Comparison of ENCODE assay signal across 9 mouse cellular contexts in genomic region chr7:100179394-100179793, GRCm38 (mm10). TPM values are rescaled to one million over a fixed set of nuclear protein-coding genes. Genes with fewer than 3 reads are reported as not detected.
DNase-seq lines count a peak whose midpoint lies in the region; ATAC-seq lines count a peak whose summit lies in the region.
"Had no signal": no experiment of that assay in that cellular context is flagged by ENCODE, and none has a peak within 500 bp of the region (broad histone marks: within the 10 kb centered on the region; RNA-seq: fewer than 3 reads in every experiment).

No protein-coding gene starts in this region.

- intact Hi-C loops in left cerebral cortex, postnatal 25 days (cut with DNase I), result no loop called here

- no peak overlapping the region for H3K27ac ChIP-seq in kidney, embryonic 14.5 days (ENCODE audit: low read depth, low read length)
- H3K27ac ChIP-seq in embryonic facial prominence, embryonic 12.5 days, result no peak overlapping the region
- peak overlapping the region; percentile 61 for H3K27ac ChIP-seq in intestine, embryonic 16.5 days (ENCODE audit: low read length)
- H3K27ac ChIP-seq in neural tube, embryonic 12.5 days, result no peak overlapping the region

- no peak for ATAC-seq in kidney, embryonic 14.5 days (ENCODE audit: low FRiP score, low TSS enrichment)
- ATAC-seq in embryonic facial prominence, embryonic 12.5 days (ENCODE audit: insufficient number of reproducible peaks, insufficient read depth, low FRiP score, low TSS enrichment), result no peak
- ATAC-seq in intestine, embryonic 16.5 days, result no peak
- no peak for ATAC-seq in neural tube, embryonic 12.5 days (ENCODE audit: low FRiP score, low read depth)
- ATAC-seq in megakaryocyte, adult 5-6 weeks (ENCODE audit: poor library complexity, severe bottlenecking), result no peak

- peaks cover 6% of the 10 kb centered on the region; the same call in 1 of the 2 replicates for H3K4me1 ChIP-seq in kidney, embryonic 14.5 days (ENCODE audit: control insufficient read depth, insufficient read depth, low read length)
- peaks cover 7% of the 10 kb centered on the region for H3K4me1 ChIP-seq in embryonic facial prominence, embryonic 12.5 days
- peaks cover 15% of the 10 kb centered on the region for H3K4me1 ChIP-seq in intestine, embryonic 16.5 days (ENCODE audit: control insufficient read depth, insufficient read depth, low read length)
- 0 out of 2 replicates have a peak, but pooled peaks cover 12% of the 10 kb centered on the region for H3K4me1 ChIP-seq in neural tube, embryonic 12.5 days

- no peak for DNase-seq in kidney, adult 18-20 months
- no peak for DNase-seq in MN1 (ENCODE audit: low spot score)
- no peak for DNase-seq in left cerebral cortex, postnatal 25 days (ENCODE audit: low spot score in 2 of 2)
- DNase-seq: left cerebral cortex, postnatal 4 days had no signal

- 64% methylated on average over 7 of the region's 7 CpGs for WGBS in kidney, embryonic 14.5 days
- WGBS in embryonic facial prominence, embryonic 12.5 days, result 55% methylated on average over 7 of the region's 7 CpGs
- 51% methylated on average over 7 of the region's 7 CpGs for WGBS in intestine, embryonic 16.5 days
- 68% methylated on average over 7 of the region's 7 CpGs for WGBS in neural tube, embryonic 12.5 days

- H3K4me2 ChIP-seq in kidney, embryonic 14.5 days (replicated peaks; ENCODE audit: low read depth, low read length), result peak overlapping the region; percentile 67; the same call in 1 of the 2 replicates
- H3K4me2 ChIP-seq in embryonic facial prominence, embryonic 12.5 days (replicated peaks), result peak overlapping the region; percentile 75
- H3K4me2 ChIP-seq in intestine, embryonic 16.5 days (ENCODE audit: low read depth, low read length), result peak overlapping the region; percentile 65
- peak overlapping the region; percentile 66 for H3K4me2 ChIP-seq in neural tube, embryonic 12.5 days (replicated peaks)

- H3K9ac ChIP-seq in kidney, embryonic 14.5 days (ENCODE audit: low read depth, low read length), result no peak overlapping the region
- H3K9ac ChIP-seq in embryonic facial prominence, embryonic 12.5 days, result peak overlapping the region; percentile 19
- H3K9ac ChIP-seq in intestine, embryonic 16.5 days (ENCODE audit: low read depth, low read length), result peak overlapping the region; percentile 64
- no peak overlapping the region for H3K9ac ChIP-seq in neural tube, embryonic 12.5 days

- H3K4me3 ChIP-seq in kidney, embryonic 14.5 days (ENCODE audit: low read length), result peak overlapping the region; percentile 46
- H3K4me3 ChIP-seq in embryonic facial prominence, embryonic 12.5 days, result peak overlapping the region; percentile 40
- H3K4me3 ChIP-seq in intestine, embryonic 16.5 days (ENCODE audit: low read length), result peak overlapping the region; percentile 50
- H3K4me3 ChIP-seq in neural tube, embryonic 12.5 days, result no peak overlapping the region

- no peaks in the 10 kb centered on the region for H3K9me3 ChIP-seq in kidney, embryonic 14.5 days (ENCODE audit: control insufficient read depth, low read length)
- H3K9me3 ChIP-seq in embryonic facial prominence, embryonic 12.5 days, result no peaks in the 10 kb centered on the region
- H3K9me3 ChIP-seq in intestine, embryonic 16.5 days (ENCODE audit: control insufficient read depth, low read length), result no peaks in the 10 kb centered on the region
- no peaks in the 10 kb centered on the region for H3K9me3 ChIP-seq in neural tube, embryonic 12.5 days

- no peaks in the 10 kb centered on the region for H3K36me3 ChIP-seq in kidney, embryonic 14.5 days (ENCODE audit: control insufficient read depth, insufficient read depth, low read length)
- H3K36me3 ChIP-seq in embryonic facial prominence, embryonic 12.5 days, result no peaks in the 10 kb centered on the region
- H3K36me3 ChIP-seq in intestine, embryonic 16.5 days (ENCODE audit: control insufficient read depth, insufficient read depth, low read length), result no peaks in the 10 kb centered on the region
- H3K36me3 ChIP-seq in neural tube, embryonic 12.5 days, result no peaks in the 10 kb centered on the region

- H3K27me3 ChIP-seq in kidney, embryonic 14.5 days (ENCODE audit: control insufficient read depth, insufficient read depth, low read length), result peaks cover 26% of the 10 kb centered on the region
- H3K27me3 ChIP-seq in embryonic facial prominence, embryonic 12.5 days, result peaks cover 41% of the 10 kb centered on the region
- no peaks in the 10 kb centered on the region; the same call in 1 of the 2 replicates for H3K27me3 ChIP-seq in intestine, embryonic 16.5 days (replicated peaks; ENCODE audit: control insufficient read depth, insufficient read depth, low read length)
- peaks cover 48% of the 10 kb centered on the region for H3K27me3 ChIP-seq in neural tube, embryonic 12.5 days (replicated peaks)

RNA-seq across cellular contexts. Expression of gene Kcne3, which starts 3.1 kb away (rescaled TPM):
- polyA plus RNA-seq in kidney, embryonic 14.5 days (2014; fragmentation: Nextera tagmentation; extraction: Ambion mirVana), result 2.4 and 4.9 TPM in 2 replicates
- 11.4 and 13.3 TPM in 2 replicates for polyA plus RNA-seq in embryonic facial prominence, embryonic 12.5 days (2016; fragmentation: Nextera tagmentation; extraction: Ambion mirVana)
- polyA plus RNA-seq in intestine, embryonic 16.5 days (2015; fragmentation: Nextera tagmentation; extraction: Ambion mirVana), result 57.7 and 66.6 TPM in 2 replicates
- polyA plus RNA-seq in neural tube, embryonic 12.5 days (2016; fragmentation: Nextera tagmentation; extraction: Ambion mirVana), result 1.4 and 1.6 TPM in 2 replicates
- total RNA-seq in left cerebral cortex, postnatal 25 days (2021), result not detected
- total RNA-seq in megakaryocyte, adult 5-6 weeks (2015), result 18.0 and 21.1 TPM in 2 replicates
- total RNA-seq in megakaryocyte, adult 5-6 weeks (2017), result 12.0 and 19.5 TPM in 2 replicates
- total RNA-seq: left cerebral cortex, postnatal 4 days had no signal

RNA-seq across cellular contexts. Expression of gene Lipt2, which starts 20.3 kb away (rescaled TPM):
- polyA plus RNA-seq in kidney, embryonic 14.5 days (2014; fragmentation: Nextera tagmentation; extraction: Ambion mirVana), result 27.0 and 34.2 TPM in 2 replicates
- 26.8 and 29.7 TPM in 2 replicates for polyA plus RNA-seq in embryonic facial prominence, embryonic 12.5 days (2016; fragmentation: Nextera tagmentation; extraction: Ambion mirVana)
- 15.6 and 16.4 TPM in 2 replicates for polyA plus RNA-seq in intestine, embryonic 16.5 days (2015; fragmentation: Nextera tagmentation; extraction: Ambion mirVana)
- polyA plus RNA-seq in neural tube, embryonic 12.5 days (2016; fragmentation: Nextera tagmentation; extraction: Ambion mirVana), result 15.4 and 16.2 TPM in 2 replicates
- 1 to 10 TPM; 4.9 to 5.4 TPM for total RNA-seq in left cerebral cortex, postnatal 25 days (2021)
- 9.4 and 10.9 TPM in 2 replicates for total RNA-seq in megakaryocyte, adult 5-6 weeks (2015)
- 2.1 and 4.6 TPM in 2 replicates for total RNA-seq in megakaryocyte, adult 5-6 weeks (2017)

RNA-seq across cellular contexts. Expression of gene Pgm2l1, which starts 47.8 kb away (rescaled TPM):
- polyA plus RNA-seq in kidney, embryonic 14.5 days (2014; fragmentation: Nextera tagmentation; extraction: Ambion mirVana), result 5.5 and 5.9 TPM in 2 replicates
- 5.0 and 6.8 TPM in 2 replicates for polyA plus RNA-seq in embryonic facial prominence, embryonic 12.5 days (2016; fragmentation: Nextera tagmentation; extraction: Ambion mirVana)
- polyA plus RNA-seq in intestine, embryonic 16.5 days (2015; fragmentation: Nextera tagmentation; extraction: Ambion mirVana), result 1.7 and 2.0 TPM in 2 replicates
- polyA plus RNA-seq in neural tube, embryonic 12.5 days (2016; fragmentation: Nextera tagmentation; extraction: Ambion mirVana), result 11.4 and 12.0 TPM in 2 replicates
- 100 to 1,000 TPM; 303 to 336 TPM for total RNA-seq in left cerebral cortex, postnatal 25 days (2021)
- 9.8 and 11.9 TPM in 2 replicates for total RNA-seq in megakaryocyte, adult 5-6 weeks (2015)
- total RNA-seq in megakaryocyte, adult 5-6 weeks (2017), result 7.7 and 9.6 TPM in 2 replicates

RNA-seq across cellular contexts. Expression of gene Pold3, which starts 58.0 kb away (rescaled TPM):
- polyA plus RNA-seq in kidney, embryonic 14.5 days (2014; fragmentation: Nextera tagmentation; extraction: Ambion mirVana), result 59.5 and 67.7 TPM in 2 replicates
- polyA plus RNA-seq in embryonic facial prominence, embryonic 12.5 days (2016; fragmentation: Nextera tagmentation; extraction: Ambion mirVana), result 81.6 and 82.9 TPM in 2 replicates
- polyA plus RNA-seq in intestine, embryonic 16.5 days (2015; fragmentation: Nextera tagmentation; extraction: Ambion mirVana), result 41.0 and 45.7 TPM in 2 replicates
- polyA plus RNA-seq in neural tube, embryonic 12.5 days (2016; fragmentation: Nextera tagmentation; extraction: Ambion mirVana), result 58.8 and 60.5 TPM in 2 replicates
- total RNA-seq in left cerebral cortex, postnatal 25 days (2021), result 10 to 100 TPM; 32.9 to 35.7 TPM
- 37.3 and 37.8 TPM in 2 replicates for total RNA-seq in megakaryocyte, adult 5-6 weeks (2015)
- 109 and 112 TPM in 2 replicates for total RNA-seq in megakaryocyte, adult 5-6 weeks (2017)

Comparison
In these comparisons a context has a peak if more than half of its experiments do, and no peak if none do; other contexts are left out.
1. H3K9ac ChIP-seq: peak in embryonic facial prominence, embryonic 12.5 days (single experiment) and intestine, embryonic 16.5 days (single experiment); none in kidney, embryonic 14.5 days (single experiment) and neural tube, embryonic 12.5 days (single experiment).
2. Peak in every context shown above with its lines, with median percentiles within 50 percentile points of each other: H3K4me2 ChIP-seq.